Mouse (Mus musculus): ENCODE results near the gene 1700088E04Rik. TPM values are rescaled to one million over a fixed set of nuclear protein-coding genes. Genes with fewer than 3 reads are reported as not detected.

Gene 1700088E04Rik
- 1 to 10 TPM; 1.1 to 1.2 TPM for total RNA-seq (2021)
- long read RNA-seq, experiment 1, partial matches to known transcripts, result 0 of 1 reads
- long read RNA-seq, experiment 1, other reads (novel, unspliced or antisense), result 0 of 1 reads
- long read RNA-seq, experiment 2, partial matches to known transcripts, result 0 of 2 reads
- long read RNA-seq, experiment 2, other reads (novel, unspliced or antisense), result 0 of 2 reads

- peak; percentile 95 for DNase-seq (ENCODE audit: low spot score)
Measured at GRCm38 (mm10) chr15:79140866-79141565, at the start of gene 1700088E04Rik, which contains the start of gene Polr2f. 1700088E04Rik (minus strand) TSS chr15:79141253. Polr2f (plus strand) TSS chr15:79141009.

- DNase-seq (ENCODE audit: low spot score), result no peak
Measured at GRCm38 (mm10) chr15:79187819-79188218, 46.8 kb upstream of the 1700088E04Rik start.

DNA sequence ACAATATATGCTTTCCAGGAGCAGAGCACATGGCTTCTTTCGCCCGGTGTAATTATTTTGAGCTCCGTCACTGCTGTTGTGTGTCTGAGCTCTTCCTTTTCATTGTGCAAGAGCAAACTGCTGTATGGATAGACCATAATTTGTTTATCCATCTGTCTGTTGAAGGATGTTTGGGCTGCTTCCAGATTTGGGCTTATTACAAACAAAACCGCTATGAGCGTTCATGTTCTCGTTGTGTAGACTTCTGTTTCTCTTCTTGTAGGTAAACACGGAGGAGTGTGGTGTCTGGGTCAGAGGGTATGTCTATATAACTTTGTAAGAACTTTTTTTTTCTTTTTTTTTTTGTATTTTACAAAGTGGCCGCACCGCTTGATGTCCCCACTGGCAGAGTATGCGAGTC, 44.2 kb upstream of the 1700088E04Rik start:
- no peak for DNase-seq (ENCODE audit: low spot score)

DNA sequence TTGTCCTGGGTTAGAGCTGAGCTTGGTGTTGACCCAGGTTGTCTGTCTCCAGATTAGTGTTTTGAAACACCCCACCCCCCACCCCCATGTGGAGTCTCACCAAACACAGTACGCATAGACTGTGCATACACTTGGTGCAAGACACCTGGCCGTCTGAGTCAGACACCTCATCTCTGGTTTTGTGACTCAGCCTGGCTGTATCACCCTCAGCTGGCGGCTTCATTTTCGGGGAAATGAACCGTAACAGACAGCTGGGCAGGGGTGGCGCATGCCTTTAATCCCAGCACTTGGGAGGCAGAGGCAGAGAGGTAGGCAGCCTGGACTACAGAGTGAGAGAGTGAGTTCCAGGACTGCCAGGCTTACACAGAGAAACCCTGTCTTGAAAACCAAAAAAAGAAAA, 35.9 kb upstream of the 1700088E04Rik start:
- DNase-seq (ENCODE audit: low spot score), result no peak

- no peak for DNase-seq (ENCODE audit: low spot score)
Measured at GRCm38 (mm10) chr15:79166712-79167111, 25.7 kb upstream of the 1700088E04Rik start.

DNA sequence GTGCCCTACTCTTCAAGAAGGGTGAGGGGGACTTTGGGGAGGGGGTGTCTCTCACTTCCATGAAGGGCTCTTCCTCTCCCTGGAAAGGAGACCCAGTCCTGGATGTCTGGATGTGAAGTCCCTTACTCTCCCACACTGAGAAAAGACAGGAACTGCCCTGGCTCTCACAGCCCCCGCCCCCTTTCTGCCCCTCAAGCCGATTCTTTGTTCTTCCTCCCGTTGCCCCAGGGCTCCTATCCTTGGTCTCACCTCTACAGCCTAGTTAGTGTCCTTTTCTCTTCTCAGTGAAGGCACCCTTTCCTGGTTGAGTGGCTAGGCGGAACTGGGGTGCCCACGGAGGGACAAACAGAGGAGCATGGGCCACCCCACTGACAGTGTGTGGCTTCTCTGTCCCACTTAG, 24.1 kb upstream of the 1700088E04Rik start, which contains the start of gene Sox10:
Sox10 (minus strand) TSS at position 101 of the 400 bp plus-strand sequence.
- DNase-seq (ENCODE audit: low spot score), result no peak

DNA sequence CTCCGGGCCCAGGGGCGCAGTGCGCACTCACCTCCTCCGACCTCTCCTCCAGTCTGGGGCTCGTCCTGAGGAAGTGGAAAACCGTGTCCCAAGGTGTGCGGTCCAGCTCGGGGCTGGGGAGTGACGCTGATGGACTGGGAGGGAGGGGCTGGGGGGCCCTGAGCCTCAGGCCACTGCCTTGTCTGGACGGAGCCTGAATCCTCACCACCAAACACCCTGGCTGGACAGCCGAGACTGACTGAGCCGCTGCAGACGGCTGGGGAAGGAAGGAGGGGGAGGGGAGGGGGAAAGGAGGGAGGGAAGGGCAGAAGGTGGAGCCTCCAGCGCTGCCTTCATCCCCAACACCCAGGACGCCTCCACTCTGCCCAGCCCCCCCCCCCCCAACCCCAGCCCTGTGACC, 23.2 kb upstream of the 1700088E04Rik start:
- no peak for DNase-seq (ENCODE audit: low spot score)

GRCm38 (mm10) chr15:79162822-79163221, 21.8 kb upstream of the 1700088E04Rik start:
- DNase-seq (ENCODE audit: low spot score), result no peak

DNA sequence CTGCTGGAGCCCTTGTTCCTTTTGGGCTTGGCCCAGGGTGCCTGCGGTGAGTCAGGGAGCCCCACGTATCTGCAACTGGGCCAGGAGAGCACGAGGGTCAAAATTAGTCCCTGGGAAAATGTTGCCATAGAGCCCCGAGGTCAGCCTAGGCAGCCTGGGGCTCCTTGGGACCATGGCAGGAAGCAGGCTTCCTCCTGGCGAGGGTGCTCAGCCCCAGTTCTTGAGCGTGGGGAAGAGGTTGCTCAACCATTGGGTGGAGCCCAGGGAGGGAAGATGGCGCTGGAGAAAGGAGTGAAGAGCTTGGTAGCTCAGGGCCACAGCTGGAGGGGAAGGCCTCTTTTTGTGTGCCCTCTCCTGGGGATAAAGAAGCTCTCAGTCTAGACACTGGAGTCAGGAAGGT, 21.2 kb upstream of the 1700088E04Rik start:
- no peak for DNase-seq (ENCODE audit: low spot score)

DNA sequence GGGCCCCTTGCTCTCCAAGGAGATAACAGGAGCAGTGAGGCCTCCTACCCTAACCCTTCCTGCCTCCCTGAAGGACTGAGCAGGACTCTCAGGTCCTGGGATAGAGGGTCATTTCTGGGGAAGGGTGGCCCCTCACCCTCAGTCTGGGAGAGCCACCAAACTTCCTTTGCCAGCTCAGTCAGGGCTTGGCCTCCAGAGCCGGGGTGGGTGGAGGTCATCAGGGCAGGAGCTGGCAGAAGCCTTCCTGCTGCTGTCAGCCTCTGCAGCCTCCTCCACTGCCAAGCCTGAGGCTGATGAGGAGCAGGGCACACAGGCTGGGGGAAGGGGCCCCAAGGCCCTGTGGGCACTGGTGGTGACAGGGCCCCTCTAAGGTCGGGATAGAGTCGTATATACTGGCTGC, 14.5 kb upstream of the 1700088E04Rik start:
- DNase-seq (ENCODE audit: low spot score), result no peak

- DNase-seq (ENCODE audit: low spot score), result no peak
Measured at GRCm38 (mm10) chr15:79152709-79153108, 11.7 kb upstream of the 1700088E04Rik start.

DNA sequence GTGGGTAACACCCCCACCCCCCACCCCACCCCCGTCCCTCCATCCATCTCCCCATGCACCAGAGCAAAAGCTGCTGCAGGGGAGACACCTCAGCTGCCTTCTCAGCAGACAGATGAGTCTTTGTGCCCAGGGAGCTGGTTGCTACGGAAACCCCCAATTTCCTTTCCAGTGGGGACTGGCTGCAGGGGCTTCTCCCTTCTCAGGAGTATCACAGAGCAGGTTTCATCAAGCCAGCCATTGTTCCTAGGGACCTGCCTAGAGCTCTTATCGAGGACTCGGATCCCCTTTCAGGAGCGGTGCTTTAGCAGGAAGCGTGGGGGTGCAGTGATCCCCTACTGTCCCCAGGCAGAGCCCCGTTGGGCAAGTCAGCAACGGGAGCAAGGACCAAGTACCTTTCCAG, 10.8 kb upstream of the 1700088E04Rik start:
- DNase-seq (ENCODE audit: low spot score), result no peak

- DNase-seq (ENCODE audit: low spot score), result peak; percentile 89
Measured at GRCm38 (mm10) chr15:79148533-79148932, 7.5 kb upstream of the 1700088E04Rik start.

DNA sequence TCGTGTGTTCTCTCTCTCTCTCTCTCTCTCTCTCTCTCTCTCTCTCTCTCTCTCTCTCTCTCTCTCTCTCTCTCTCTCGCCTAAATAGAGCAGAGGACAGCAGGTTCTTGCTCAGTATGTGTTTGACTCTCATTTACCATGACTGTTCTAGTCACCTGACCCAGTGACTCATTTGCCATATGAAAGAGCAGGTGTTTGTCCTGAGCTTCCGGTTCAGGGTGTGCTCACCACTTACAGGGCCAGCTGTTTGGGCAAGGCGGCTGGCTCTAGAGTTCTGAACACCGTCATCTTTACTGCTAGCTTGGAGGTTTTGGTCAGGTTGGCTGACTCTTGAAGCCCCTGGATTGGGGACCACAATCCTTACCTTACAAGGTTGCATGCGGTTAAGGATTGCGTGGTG, 4.5 kb upstream of the 1700088E04Rik start:
- no peak for DNase-seq (ENCODE audit: low spot score)

DNA sequence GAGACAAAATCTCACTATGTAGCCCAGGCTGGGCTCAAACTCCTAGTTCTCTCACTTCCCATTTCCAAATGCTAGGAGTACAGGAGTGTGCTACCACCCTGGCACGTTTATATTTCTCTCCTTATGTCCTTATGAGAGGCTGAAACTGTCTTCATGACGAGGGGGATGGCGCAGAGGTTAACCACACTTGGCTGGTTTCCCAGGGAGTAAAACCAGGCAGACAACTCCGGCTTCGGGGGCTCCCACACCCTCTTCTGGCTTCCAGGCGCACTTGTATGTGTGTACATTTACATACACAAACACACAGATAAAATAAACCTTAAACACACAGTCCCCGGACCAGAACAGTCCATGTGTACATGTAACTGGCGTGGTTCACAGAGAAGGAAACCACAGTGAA, 3.0 kb upstream of the 1700088E04Rik start:
- DNase-seq (ENCODE audit: low spot score), result no peak

DNA sequence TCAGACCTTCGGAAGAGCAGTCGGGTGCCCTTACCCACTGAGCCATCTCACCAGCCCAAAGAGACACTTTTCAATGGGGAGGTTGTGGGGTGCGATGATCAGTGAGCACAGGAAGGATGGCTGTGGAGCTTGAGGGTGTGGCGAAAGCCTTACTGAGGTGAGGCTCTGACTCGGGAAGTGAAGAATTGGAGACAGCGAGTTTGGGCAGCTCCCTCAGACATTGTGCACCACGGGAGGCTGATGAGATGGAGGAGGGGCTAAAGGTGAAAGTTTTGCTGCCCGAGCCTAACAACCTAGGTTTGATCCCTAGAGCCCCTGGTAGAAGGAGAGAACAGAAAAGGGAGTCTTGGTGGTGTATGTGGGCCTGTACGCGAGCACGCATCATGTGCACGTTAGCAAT, 2.3 kb upstream of the 1700088E04Rik start:
- DNase-seq (ENCODE audit: low spot score), result no peak

DNA sequence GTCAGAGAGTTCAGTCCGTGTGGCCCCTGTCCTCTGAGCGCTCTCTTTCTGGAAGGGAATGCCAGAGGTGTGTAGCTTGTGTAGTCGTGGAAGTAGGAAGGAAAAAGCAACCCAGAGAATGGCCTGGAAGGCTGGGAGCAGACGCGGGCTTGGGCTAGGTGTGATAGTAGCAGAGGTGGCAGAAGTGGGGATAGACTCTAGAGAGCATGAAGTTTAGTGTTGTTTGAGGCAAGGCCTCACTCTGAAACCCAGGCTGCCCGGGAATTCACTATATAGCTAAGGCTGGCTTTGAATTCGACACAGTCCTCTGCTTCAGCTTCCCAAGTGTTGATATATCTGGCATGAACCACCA, 489 bp upstream of the 1700088E04Rik start:
- DNase-seq (ENCODE audit: low spot score), result no peak

- DNase-seq (ENCODE audit: low spot score), result no peak
Measured at GRCm38 (mm10) chr15:79139640-79140039, 1.4 kb downstream of the 1700088E04Rik start.

DNA sequence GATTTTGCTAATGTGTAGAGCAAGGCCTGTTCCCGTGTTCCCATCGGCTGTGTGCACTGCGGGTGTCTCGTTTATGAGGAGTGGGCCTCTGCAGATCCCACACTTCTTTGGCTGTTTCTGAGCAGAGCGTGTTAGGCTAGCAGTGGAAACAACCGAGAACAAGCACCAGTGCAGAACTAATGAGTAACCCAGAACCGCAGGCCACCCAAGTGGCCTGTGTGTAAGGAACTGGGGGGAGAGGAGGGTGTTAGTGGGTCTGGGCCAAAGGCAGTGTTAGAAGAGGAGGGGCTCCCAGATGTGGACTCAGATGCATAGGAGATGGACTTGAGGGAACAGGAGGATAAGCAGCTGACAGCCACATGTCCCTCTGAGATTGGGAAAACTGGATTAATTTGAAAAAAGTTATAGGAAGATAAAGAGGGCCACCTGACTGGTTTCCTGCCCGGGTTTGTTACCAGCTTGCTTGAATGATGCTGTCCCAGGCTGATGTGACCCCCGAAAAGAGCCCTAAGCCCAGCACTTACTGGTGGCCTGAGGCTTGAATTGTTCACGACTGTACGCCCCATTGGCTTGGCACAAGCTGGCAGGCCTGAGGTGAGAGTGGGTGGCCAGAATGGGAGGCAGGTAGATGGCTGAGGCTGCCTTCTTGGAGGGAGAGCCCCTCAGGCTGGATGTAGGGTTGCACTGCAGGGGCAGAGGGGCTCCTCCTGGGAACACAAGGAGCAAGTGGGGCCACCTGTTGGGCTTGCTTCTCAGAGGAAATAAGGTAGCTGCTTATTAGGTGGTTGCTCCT, 5.1 kb downstream of the 1700088E04Rik start:
- no peak for DNase-seq (ENCODE audit: low spot score)

GRCm38 (mm10) chr15:79135332-79135731, 5.7 kb downstream of the 1700088E04Rik start:
- no peak for DNase-seq (ENCODE audit: low spot score)

DNA sequence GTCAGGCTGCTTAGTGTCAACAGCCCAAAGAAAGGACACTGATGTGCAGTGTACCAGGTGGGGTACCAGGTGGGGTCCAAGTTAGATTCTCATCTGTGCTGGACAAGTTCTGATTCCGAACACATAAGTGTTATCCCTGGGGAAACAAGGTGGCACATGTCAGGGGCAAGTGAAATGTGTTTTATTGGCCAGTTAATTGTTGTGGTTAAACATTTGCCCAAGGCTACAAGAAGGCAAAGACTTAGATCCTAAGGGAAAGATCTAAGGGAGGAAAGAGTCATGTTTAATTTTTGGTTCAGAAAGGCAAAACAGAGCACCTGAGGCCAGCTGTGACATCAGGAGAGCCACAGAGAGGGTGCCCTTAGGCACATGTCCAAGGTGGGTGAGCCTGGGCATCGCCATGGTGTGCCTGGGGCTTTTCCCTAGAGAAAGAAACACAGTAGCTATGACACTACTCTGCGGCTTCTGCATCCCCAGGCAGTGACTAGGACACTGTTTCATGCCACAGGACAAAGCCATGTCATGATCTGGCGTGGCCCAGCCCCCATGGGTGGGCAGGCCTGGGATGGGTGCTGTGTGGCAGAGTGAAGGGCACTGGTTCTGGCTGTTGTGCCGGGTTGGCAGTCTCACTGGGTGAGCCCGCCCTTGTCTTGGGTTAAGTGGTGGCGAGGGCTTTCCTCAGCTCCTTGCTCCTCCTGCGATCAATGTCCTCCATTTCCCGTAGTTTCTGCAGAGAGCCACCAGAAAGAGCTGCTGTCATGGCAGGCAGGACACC, 6.4 kb downstream of the 1700088E04Rik start:
- DNase-seq (ENCODE audit: low spot score), result no peak

DNA sequence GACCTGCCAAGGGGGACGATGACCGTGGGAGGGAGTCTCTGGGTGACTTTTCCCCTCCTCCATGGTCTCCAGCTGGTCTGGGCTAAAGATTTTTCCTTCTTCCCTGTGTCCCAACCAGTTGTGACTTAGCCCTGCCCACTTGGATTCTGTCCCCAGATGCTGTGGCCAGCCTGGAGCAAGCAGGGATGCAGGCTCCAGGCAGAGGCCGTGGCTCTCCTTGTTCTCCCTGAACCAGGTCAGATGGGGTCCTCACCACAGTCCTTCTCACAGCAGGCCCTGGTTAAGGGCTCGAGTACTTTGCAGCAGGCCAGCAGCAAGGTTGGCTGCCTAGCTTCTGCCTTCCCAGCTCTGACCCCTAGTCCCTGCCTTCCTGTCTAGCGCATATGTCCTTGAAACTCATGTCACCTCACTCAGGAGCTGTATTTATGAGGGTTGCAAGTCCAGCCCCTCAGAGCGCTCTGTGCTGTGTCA, 7.8 kb downstream of the 1700088E04Rik start:
- peak; percentile 69 for DNase-seq (ENCODE audit: low spot score)
